Mouse (Mus musculus) stomach, embryonic 14.5 days (tissue): ENCODE results near the gene 1700001P01Rik. TPM values are rescaled to one million over a fixed set of nuclear protein-coding genes. Genes with fewer than 3 reads are reported as not detected.

Experiments used
- ATAC-seq: fragments of 200-750 bp; cut with Nextera tagmentation; 2 replicates; pipeline ENCODE4 v1.8.0; 2017; ENCODE audit warnings: low read depth, moderate TSS enrichment; ENCODE audit not compliant: insufficient number of reproducible peaks, insufficient read depth, low FRiP score
- H3K27ac ChIP-seq: fragments of 300-500 bp; sonication (generic); 2 replicates; pipeline ENCODE4 v1.5.1; 2014; ENCODE audit warnings: mild to moderate bottlenecking, low read length, moderate library complexity, mixed read lengths
- H3K27me3 ChIP-seq: fragments of 300-500 bp; sonication (generic); 2 replicates; pipeline ENCODE4 v1.6.1; 2014; ENCODE audit warnings: low read length, control low read depth, mixed read lengths; ENCODE audit not compliant: control insufficient read depth, insufficient read depth
- H3K36me3 ChIP-seq: fragments of 300-500 bp; sonication (generic); 2 replicates; pipeline ENCODE4 v1.6.1; 2014; ENCODE audit warnings: mild to moderate bottlenecking, control low read depth, low read length, moderate library complexity, mixed read lengths; ENCODE audit not compliant: control insufficient read depth, insufficient read depth
- H3K4me1 ChIP-seq: fragments of 300-500 bp; sonication (generic); 2 replicates; pipeline ENCODE4 v1.6.1; 2014; ENCODE audit warnings: low read length, control low read depth, mixed read lengths; ENCODE audit not compliant: control insufficient read depth, insufficient read depth
- H3K4me2 ChIP-seq: fragments of 300-500 bp; sonication (generic); replicated peaks from 2 replicates; pipeline ENCODE4 v1.6.1; 2014; ENCODE audit warnings: low read depth, low read length, control low read depth
- H3K4me3 ChIP-seq: fragments of 300-500 bp; sonication (generic); 2 replicates; pipeline ENCODE4 v1.5.1; 2014; ENCODE audit warnings: low read depth, low read length, control low read depth
- H3K9ac ChIP-seq: fragments of 300-500 bp; sonication (generic); replicated peaks from 2 replicates; pipeline ENCODE4 v1.6.1; 2014; ENCODE audit warnings: low read depth, mild to moderate bottlenecking, control low read depth, low read length, moderate library complexity, mixed read lengths
- H3K9me3 ChIP-seq: fragments of 300-500 bp; sonication (generic); 2 replicates; pipeline ENCODE4 v1.6.1; 2016; ENCODE audit warnings: low read depth, low read length, control low read depth; ENCODE audit not compliant: control insufficient read depth
- WGBS: fragments of 180-500 bp; shearing (Covaris S2); extraction: QIAGEN DNeasy Blood & Tissue Kit; methylation state at CpG from one replicate; pipeline ENCODE4 v1.1.7; 2014; 5-methylcytosine and 5-hydroxymethylcytosine counted together
- polyA plus RNA-seq: library from polyadenylated mRNA; unstranded; fragments of >200 nt; fragmentation: Nextera tagmentation; extraction: Ambion mirVana; gene quantifications from 2 replicates; pipeline ENCODE4 v1.2.1, GENCODE M21; 2014

1700001P01Rik gene
- polyA plus RNA-seq, 1 experiment from 2014 or later: 0.43 TPM

- WGBS: 84% methylated on average over 2 of the region's 2 CpGs
- H3K27me3 ChIP-seq: no peaks in the 10 kb centered on the region
- H3K27ac ChIP-seq: no peak overlapping the region
- H3K36me3 ChIP-seq: peaks cover 45% of the 10 kb centered on the region
- H3K4me3 ChIP-seq: peak overlapping the region; percentile 66
- H3K4me1 ChIP-seq: peaks cover 12% of the 10 kb centered on the region
- no peak for ATAC-seq
- H3K9ac ChIP-seq: peak overlapping the region; percentile 94
- H3K4me2 ChIP-seq: peak overlapping the region; percentile 68
- H3K9me3 ChIP-seq: no peaks in the 10 kb centered on the region
Measured at GRCm38 (mm10) chr11:97779968-97780701, 4.4 kb upstream of the 1700001P01Rik start.

GRCm38 (mm10) chr11:97778918-97779317 lies 3.2 kb upstream of the 1700001P01Rik start:
- peaks cover 45% of the 10 kb centered on the region for H3K36me3 ChIP-seq
- 90% methylated on average over 1 of the region's 1 CpGs for WGBS
- no peak overlapping the region for H3K4me2 ChIP-seq

GRCm38 (mm10) chr11:97777129-97777529 lies 1.4 kb upstream of the 1700001P01Rik start:
- H3K27me3 ChIP-seq: no peaks in the 10 kb centered on the region
- H3K4me1 ChIP-seq: peaks cover 12% of the 10 kb centered on the region

More at GRCm38 (mm10) chr11:97778918-97779317, 3.2 kb upstream of the 1700001P01Rik start:
- Histone ChIP-seq H3K9me3 (no peaks in the 10 kb centered on the region), H3K27me3 (no peaks in the 10 kb centered on the region), H3K9ac (no peak overlapping the region), H3K4me3 (no peak overlapping the region), H3K4me1 (peaks cover 12% of the 10 kb centered on the region), H3K27ac (no peak overlapping the region)
- ATAC-seq: no peak

GRCm38 (mm10) chr11:97776497-97777128 lies 895 bp upstream of the 1700001P01Rik start:
- WGBS: 56% methylated on average over 5 of the region's 5 CpGs
- Histone ChIP-seq H3K9ac (no peak overlapping the region), H3K4me3 (no peak overlapping the region), H3K4me2 (no peak overlapping the region), H3K27ac (no peak overlapping the region), H3K9me3 (no peaks in the 10 kb centered on the region), H3K4me1 (peaks cover 12% of the 10 kb centered on the region), H3K36me3 (peaks cover 45% of the 10 kb centered on the region), H3K27me3 (no peaks in the 10 kb centered on the region)
- ATAC-seq: no peak

More at GRCm38 (mm10) chr11:97777129-97777529, 1.4 kb upstream of the 1700001P01Rik start:
- WGBS: 47% methylated on average over 2 of the region's 2 CpGs
- ATAC-seq: no peak
- Histone ChIP-seq H3K4me2 (no peak overlapping the region), H3K9ac (no peak overlapping the region), H3K4me3 (no peak overlapping the region), H3K36me3 (peaks cover 45% of the 10 kb centered on the region), H3K27ac (no peak overlapping the region), H3K9me3 (no peaks in the 10 kb centered on the region)

GRCm38 (mm10) chr11:97775186-97775585 lies 532 bp downstream of the 1700001P01Rik start:
- WGBS: 76% methylated on average over 13 of the region's 13 CpGs
- ATAC-seq: no peak

GRCm38 (mm10) chr11:97771410-97771809 lies 4.3 kb downstream of the 1700001P01Rik start:
- Histone ChIP-seq H3K9me3 (no peaks in the 10 kb centered on the region), H3K27ac (no peak overlapping the region)
- no peak for ATAC-seq

More at GRCm38 (mm10) chr11:97775186-97775585, 532 bp downstream of the 1700001P01Rik start:
- Histone ChIP-seq H3K36me3 (peaks cover 35% of the 10 kb centered on the region), H3K27ac (no peak overlapping the region), H3K9me3 (no peaks in the 10 kb centered on the region), H3K27me3 (no peaks in the 10 kb centered on the region), H3K4me1 (peaks cover 4% of the 10 kb centered on the region; the same call in 1 of the 2 replicates), H3K9ac (no peak overlapping the region), H3K4me2 (no peak overlapping the region), H3K4me3 (no peak overlapping the region)

GRCm38 (mm10) chr11:97769704-97770103 lies 6.0 kb downstream of the 1700001P01Rik start:
- H3K4me3 ChIP-seq: no peak overlapping the region
- no peak overlapping the region for H3K27ac ChIP-seq
- H3K4me2 ChIP-seq: no peak overlapping the region
- H3K9ac ChIP-seq: no peak overlapping the region
- peaks cover 9% of the 10 kb centered on the region; the same call in 1 of the 2 replicates for H3K4me1 ChIP-seq
- 18% methylated on average over 2 of the region's 2 CpGs for WGBS
- no peaks in the 10 kb centered on the region for H3K36me3 ChIP-seq
- no peaks in the 10 kb centered on the region for H3K27me3 ChIP-seq
- no peaks in the 10 kb centered on the region for H3K9me3 ChIP-seq
- ATAC-seq: no peak; the same call in 1 of the 2 replicates

More at GRCm38 (mm10) chr11:97771410-97771809, 4.3 kb downstream of the 1700001P01Rik start:
- H3K36me3 ChIP-seq: peaks cover under 1% of the 10 kb centered on the region; the same call in 1 of the 2 replicates
- no peak overlapping the region for H3K4me3 ChIP-seq
- H3K27me3 ChIP-seq: no peaks in the 10 kb centered on the region
- WGBS: 75% methylated on average over 14 of the region's 14 CpGs
- no peak overlapping the region for H3K9ac ChIP-seq
- H3K4me1 ChIP-seq: no peaks in the 10 kb centered on the region
- no peak overlapping the region for H3K4me2 ChIP-seq

- WGBS: under 1% methylated on average over 38 of the region's 38 CpGs
- peaks cover 4% of the 10 kb centered on the region; the same call in 1 of the 2 replicates for H3K36me3 ChIP-seq
- H3K4me1 ChIP-seq: peaks cover 9% of the 10 kb centered on the region; the same call in 1 of the 2 replicates
- ATAC-seq: peak; percentile 93
- H3K27me3 ChIP-seq: no peaks in the 10 kb centered on the region
- H3K9ac ChIP-seq: peak within 1 kb of the TSS; percentile 70
- peak within 1 kb of the TSS; percentile 61 for H3K4me2 ChIP-seq
- peak within 1 kb of the TSS; percentile 89 for H3K27ac ChIP-seq
- H3K9me3 ChIP-seq: no peaks in the 10 kb centered on the region
- H3K4me3 ChIP-seq: peak within 1 kb of the TSS; percentile 83
Measured at GRCm38 (mm10) chr11:97766154-97766881, 9.4 kb downstream of the 1700001P01Rik start, which contains the start of gene Cwc25. Cwc25 (minus strand) TSS chr11:97766556.
